Mouse (Mus musculus) kidney, adult 2 months (tissue): ENCODE measurements around the gene Dkkl1.

Experiments
- CTCF ChIP-seq: fragments of 200-500 bp; conservative IDR thresholded peaks from 2 replicates; pipeline ENCODE4 v1.5.1; 2011; ENCODE audit warnings: low read depth, mild to moderate bottlenecking, control low read depth, low read length, moderate library complexity, mixed read lengths; ENCODE audit not compliant: insufficient read depth, insufficient read length
- POLR2A ChIP-seq: fragments of 200-500 bp; IDR thresholded peaks from one replicate; pipeline ENCODE4 v1.6.1; 2011; ENCODE audit warnings: low read depth, low read length, control low read depth

DNA sequence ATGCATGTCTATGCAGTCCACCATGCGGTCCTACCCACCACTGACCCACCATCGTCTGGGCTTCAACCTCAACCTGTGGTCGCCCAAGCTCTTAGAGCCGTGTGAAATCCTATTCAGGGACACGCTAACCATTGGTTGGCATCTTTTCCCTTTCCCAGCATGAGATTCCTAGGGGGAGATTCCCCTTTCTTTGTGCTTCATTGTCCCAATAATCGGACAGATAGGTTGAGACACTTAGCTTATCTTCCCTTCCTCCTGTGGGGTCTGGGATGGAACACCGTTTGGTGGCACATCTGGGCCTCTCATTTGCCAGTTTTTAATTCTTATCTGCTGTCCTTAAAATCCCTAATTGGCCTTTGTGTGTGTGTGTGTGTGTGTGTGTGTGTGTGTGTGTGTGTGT, 28.2 kb upstream of the Dkkl1 start:
- TF ChIP-seq CTCF = no peak
- TF ChIP-seq POLR2A = no peak
